Mouse (Mus musculus) liver, postnatal 0 days (tissue): ENCODE data around the gene Gm20708. TPM values are rescaled to one million over a fixed set of nuclear protein-coding genes. Genes with fewer than 3 reads are reported as not detected.

Experiments used
- ATAC-seq: fragments of 200-750 bp; cut with Nextera tagmentation; 2 replicates; pipeline ENCODE4 v1.8.0; 2017; ENCODE audit warnings: mild to moderate bottlenecking, moderate library complexity
- DNase-seq: peaks from one replicate; pipeline ENCODE4 v3.0.0-alpha.2; 2016
- H3K27ac ChIP-seq: fragments of 300-500 bp; sonication (generic); 2 replicates; pipeline ENCODE4 v1.5.1; 2014; ENCODE audit warnings: antibody characterized with exemption, moderate library complexity, mild to moderate bottlenecking, low read depth
- H3K27me3 ChIP-seq: fragments of 300-500 bp; sonication (generic); 2 replicates; pipeline ENCODE4 v1.6.1; 2014; ENCODE audit warnings: low read length, control low read depth, mixed read lengths; ENCODE audit not compliant: insufficient read depth
- H3K36me3 ChIP-seq: fragments of 300-500 bp; sonication (generic); replicated peaks from 2 replicates; pipeline ENCODE4 v1.6.1; 2014; ENCODE audit warnings: mild to moderate bottlenecking, control low read depth, low read length, moderate library complexity, mixed read lengths; ENCODE audit not compliant: insufficient read depth
- H3K4me1 ChIP-seq: fragments of 300-500 bp; sonication (generic); 2 replicates; pipeline ENCODE4 v1.6.1; 2014; ENCODE audit warnings: antibody characterized with exemption, mild to moderate bottlenecking, control low read depth; ENCODE audit not compliant: insufficient read depth
- H3K4me2 ChIP-seq: fragments of 300-500 bp; sonication (generic); 2 replicates; pipeline ENCODE4 v1.6.1; 2014; ENCODE audit warnings: low read depth, mild to moderate bottlenecking, low read length, moderate library complexity, mixed read lengths
- H3K4me3 ChIP-seq: fragments of 300-500 bp; sonication (generic); 2 replicates; pipeline ENCODE4 v1.5.1; 2014; ENCODE audit warnings: low read depth, low read length
- H3K9ac ChIP-seq: fragments of 300-500 bp; sonication (generic); replicated peaks from 2 replicates; pipeline ENCODE4 v1.6.1; 2014; ENCODE audit warnings: mild to moderate bottlenecking, moderate library complexity
- H3K9me3 ChIP-seq: fragments of 300-500 bp; sonication (generic); 2 replicates; pipeline ENCODE4 v1.6.1; 2016; ENCODE audit warnings: mild to moderate bottlenecking, control low read depth, low read length, mixed read lengths
- CTCF ChIP-seq: sonication (generic); IDR thresholded peaks from 2 replicates; pipeline ENCODE4 v1.5.1; 2016; ENCODE audit warnings: antibody characterized with exemption, low read depth
- EP300 ChIP-seq: IDR thresholded peaks from 2 replicates; pipeline ENCODE4 v1.6.1; 2016; ENCODE audit warnings: antibody characterized with exemption, low read depth, mild to moderate bottlenecking
- WGBS: fragments of 180-500 bp; shearing (Covaris S2); extraction: QIAGEN DNeasy Blood & Tissue Kit; methylation state at CpG from one replicate; pipeline ENCODE4 v1.1.7; 2014; ENCODE audit not compliant: insufficient replicate concordance; 5-methylcytosine and 5-hydroxymethylcytosine counted together
- polyA plus RNA-seq: library from polyadenylated mRNA; unstranded; fragments of >200 nt; fragmentation: Nextera tagmentation; extraction: Ambion mirVana; gene quantifications from 2 replicates; pipeline ENCODE4 v1.2.1, GENCODE M21; 2015

Gene Gm20708
- polyA plus RNA-seq, 1 experiment from 2014 or later: 0.48 TPM

DNA sequence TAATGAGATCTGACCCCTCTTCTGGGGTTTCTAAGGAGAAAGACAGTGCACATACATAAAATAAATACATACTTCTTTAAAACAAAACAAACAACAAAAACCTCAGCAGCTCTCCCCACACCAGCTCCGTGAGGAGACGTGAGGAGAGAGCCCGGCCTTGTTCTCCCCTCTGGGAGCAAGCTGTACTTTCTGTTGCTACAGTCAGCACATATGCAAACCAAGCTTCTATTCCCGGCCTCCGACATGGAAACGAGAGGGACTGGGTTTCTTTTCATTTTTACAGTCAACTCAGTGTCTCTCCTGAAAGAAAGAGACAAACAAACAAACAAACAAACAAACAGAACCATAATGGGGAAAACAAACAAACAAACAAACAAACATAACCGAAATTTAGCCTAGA is 9.4 kb upstream of the Gm20708 start:
- no peak for DNase-seq
- no peak for TF ChIP-seq EP300
- no peak for TF ChIP-seq CTCF
- Histone ChIP-seq H3K36me3 (peaks cover 5% of the 10 kb centered on the region; the same call in 1 of the 2 replicates), H3K9ac (no peak overlapping the region), H3K27me3 (no peaks in the 10 kb centered on the region), H3K4me1 (peaks cover 30% of the 10 kb centered on the region), H3K27ac (0 out of 2 replicates have a peak overlapping the region, but pooled peaks have one; percentile 91), H3K4me2 (peak overlapping the region; percentile 73), H3K9me3 (no peaks in the 10 kb centered on the region), H3K4me3 (no peak overlapping the region)
- ATAC-seq: no peak
- WGBS: 85% methylated on average over 7 of the region's 7 CpGs

DNA sequence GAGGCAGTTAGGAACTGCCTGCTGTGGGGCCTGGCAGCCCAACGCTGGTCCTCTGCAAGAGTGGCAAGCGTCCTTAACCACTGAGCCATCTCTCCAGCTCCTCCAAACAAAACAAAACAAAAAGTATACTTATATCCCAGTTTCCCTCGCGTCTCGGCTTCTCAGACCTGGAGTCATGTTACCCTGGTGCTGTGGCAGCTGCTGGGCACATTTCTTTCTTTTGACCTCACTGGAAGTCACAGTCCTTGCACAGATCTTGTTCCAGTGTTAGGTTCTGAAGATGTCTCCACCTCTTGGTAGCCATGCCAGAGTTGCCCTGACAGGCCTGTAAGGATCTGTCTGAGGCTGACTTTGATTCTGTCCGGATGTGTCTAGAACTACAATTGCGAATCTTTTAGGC is 7.8 kb upstream of the Gm20708 start:
- peak overlapping the region; percentile 38; the same call in 1 of the 2 replicates for H3K4me2 ChIP-seq
- H3K36me3 ChIP-seq: peaks cover 14% of the 10 kb centered on the region
- ATAC-seq (no peak), DNase-seq (no peak)
- H3K27ac ChIP-seq: no peak overlapping the region
- H3K4me3 ChIP-seq: 0 out of 2 replicates have a peak overlapping the region, but pooled peaks have one; percentile 5
- 91% methylated on average over 7 of the region's 7 CpGs for WGBS
- H3K9me3 ChIP-seq: no peaks in the 10 kb centered on the region
- TF ChIP-seq CTCF (no peak), EP300 (no peak)
- H3K4me1 ChIP-seq: peaks cover 20% of the 10 kb centered on the region
- no peaks in the 10 kb centered on the region for H3K27me3 ChIP-seq
- no peak overlapping the region for H3K9ac ChIP-seq

DNA sequence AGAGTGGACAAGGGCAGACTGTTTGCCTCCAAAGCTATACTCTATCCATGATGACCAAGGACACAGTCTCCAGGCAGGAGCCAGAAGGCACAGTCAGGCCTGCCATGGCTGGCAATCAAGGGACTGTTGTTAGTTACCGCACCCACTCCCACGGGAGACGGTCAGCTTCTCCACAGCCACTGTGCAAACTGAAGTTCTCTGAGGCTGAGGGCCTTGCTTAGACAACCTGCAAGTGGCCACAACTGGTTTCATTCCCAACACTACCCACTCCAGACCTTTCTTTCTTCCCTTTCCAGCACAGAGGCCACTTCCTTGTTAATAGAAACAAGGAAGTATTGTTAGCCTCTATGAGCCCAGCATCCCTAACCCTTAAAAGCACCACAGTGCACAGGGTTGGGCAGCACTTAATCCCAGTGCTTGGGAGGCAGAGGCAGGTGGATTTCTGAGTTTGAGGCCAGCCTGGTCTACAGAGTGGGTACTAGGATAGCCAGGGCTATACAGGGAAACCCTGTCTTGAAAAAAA is 6.2 kb upstream of the Gm20708 start:
- ATAC-seq (no peak), DNase-seq (no peak)
- Histone ChIP-seq H3K27ac (no peak overlapping the region), H3K27me3 (no peaks in the 10 kb centered on the region), H3K4me3 (no peak overlapping the region), H3K4me2 (no peak overlapping the region), H3K9me3 (no peaks in the 10 kb centered on the region), H3K36me3 (peaks cover 17% of the 10 kb centered on the region), H3K4me1 (peaks cover 5% of the 10 kb centered on the region; the same call in 1 of the 2 replicates), H3K9ac (no peak overlapping the region)
- 84% methylated on average over 3 of the region's 3 CpGs for WGBS
- no peak for TF ChIP-seq CTCF
- TF ChIP-seq EP300: no peak

DNA sequence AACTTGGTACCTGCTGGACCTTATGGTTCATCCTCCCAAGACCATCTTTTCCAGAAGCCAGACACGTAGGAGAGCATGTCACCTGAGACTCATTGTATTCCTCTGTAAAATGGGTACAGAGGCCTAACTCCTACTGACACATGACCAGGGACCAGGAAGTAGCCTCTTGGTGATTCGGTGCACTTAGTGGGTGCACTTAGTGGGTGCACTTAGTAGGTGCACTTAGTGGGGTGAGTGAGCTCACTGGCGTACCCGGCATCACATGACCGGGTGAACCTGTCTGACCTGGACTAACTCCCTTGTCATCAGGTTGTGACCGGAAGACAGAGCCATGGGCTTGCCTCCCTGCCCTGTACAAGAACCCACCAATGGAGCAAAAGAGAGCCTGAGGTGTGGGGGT is 2.7 kb upstream of the Gm20708 start:
- Histone ChIP-seq H3K36me3 (peaks cover 22% of the 10 kb centered on the region), H3K27me3 (no peaks in the 10 kb centered on the region), H3K4me2 (no peak overlapping the region), H3K9me3 (no peaks in the 10 kb centered on the region), H3K4me3 (no peak overlapping the region), H3K4me1 (peaks cover 14% of the 10 kb centered on the region), H3K27ac (no peak overlapping the region), H3K9ac (no peak overlapping the region)
- ATAC-seq: no peak
- TF ChIP-seq EP300 (no peak), CTCF (no peak)
- no peak for DNase-seq
- 92% methylated on average over 6 of the region's 6 CpGs for WGBS

DNA sequence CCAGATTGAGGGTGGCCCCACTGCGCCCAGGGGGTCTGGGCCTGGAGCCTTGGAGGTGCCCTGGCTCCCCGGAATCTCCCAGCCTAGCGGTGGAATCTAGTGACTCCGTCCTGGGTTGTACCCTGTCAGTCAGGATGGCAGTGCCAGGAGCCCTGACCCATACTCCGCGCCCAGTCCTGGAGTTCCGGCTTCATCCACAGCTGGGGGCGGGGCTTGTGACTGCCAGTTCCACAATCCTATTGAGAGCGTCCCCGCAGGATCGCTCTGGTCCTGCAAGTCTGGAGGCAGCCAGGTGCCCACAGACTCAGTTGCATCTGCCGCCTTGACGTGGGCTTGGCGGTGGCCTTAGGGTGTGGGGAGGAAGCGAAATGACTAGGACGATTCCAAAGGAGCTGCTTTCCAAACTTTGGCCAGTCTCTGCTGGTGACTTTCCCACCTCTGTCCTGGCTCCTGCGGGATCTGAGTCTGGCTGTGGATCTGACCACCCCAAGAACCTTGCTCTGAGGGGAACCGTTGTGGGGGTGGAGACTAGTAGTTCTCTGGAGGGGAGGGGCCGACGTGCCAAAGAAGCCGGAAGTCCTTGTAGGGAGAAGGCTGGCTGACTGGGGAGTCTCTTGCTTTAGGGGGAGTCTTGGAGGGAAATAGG is 1.1 kb downstream of the Gm20708 start:
- ATAC-seq (peak; percentile 85), DNase-seq (peak; percentile 94)
- Histone ChIP-seq H3K9me3 (no peaks in the 10 kb centered on the region), H3K36me3 (peaks cover 51% of the 10 kb centered on the region), H3K27me3 (no peaks in the 10 kb centered on the region), H3K4me3 (peak overlapping the region; percentile 96), H3K27ac (peak overlapping the region; percentile 92), H3K4me2 (peak overlapping the region; percentile 99), H3K4me1 (peaks cover 22% of the 10 kb centered on the region), H3K9ac (peak overlapping the region; percentile 95)
- WGBS: under 1% methylated on average over 21 of the region's 21 CpGs
- peak; percentile 75 for TF ChIP-seq CTCF
- no peak for TF ChIP-seq EP300

DNA sequence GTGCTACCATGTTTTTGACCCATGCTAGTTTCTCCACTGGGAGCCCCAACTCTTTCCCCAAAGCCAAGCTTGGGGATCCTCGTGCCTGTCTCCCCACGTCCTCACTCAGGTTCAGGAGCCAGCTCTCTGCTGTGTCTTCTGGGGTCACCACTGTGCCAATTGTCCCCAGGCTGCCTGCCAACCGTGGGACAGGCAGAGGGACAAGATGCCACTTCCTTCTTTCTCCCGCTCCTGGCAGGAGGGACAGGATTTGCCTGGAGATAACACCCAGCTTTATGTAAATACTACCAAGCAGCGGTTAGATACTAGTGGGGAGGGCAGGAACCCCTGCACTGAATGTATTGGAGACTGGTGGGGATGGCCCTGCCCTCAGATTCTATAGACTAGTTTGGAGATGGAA is 4.4 kb downstream of the Gm20708 start:
- ATAC-seq (no peak), DNase-seq (no peak)
- Histone ChIP-seq H3K9ac (no peak overlapping the region), H3K4me1 (peaks cover 22% of the 10 kb centered on the region), H3K27me3 (no peaks in the 10 kb centered on the region), H3K4me2 (no peak overlapping the region), H3K36me3 (peaks cover 73% of the 10 kb centered on the region), H3K4me3 (no peak overlapping the region), H3K9me3 (no peaks in the 10 kb centered on the region), H3K27ac (peak overlapping the region; percentile 45; the same call in 1 of the 2 replicates)
- 49% methylated on average over 5 of the region's 5 CpGs for WGBS
- no peak for TF ChIP-seq EP300
- no peak for TF ChIP-seq CTCF
